Mouse (Mus musculus) forebrain, embryonic 14.5 days (tissue): Measurements from ENCODE around the gene Slc25a11. TPM values are rescaled to one million over a fixed set of nuclear protein-coding genes. Genes with fewer than 3 reads are reported as not detected.
A peak's percentile ranks its signal among the peaks of the same experiment; 100 is the strongest.

Experiments used
- ATAC-seq: fragments of 200-750 bp; cut with Nextera tagmentation; 2 replicates; pipeline ENCODE4 v1.8.0; 2017; ENCODE audit warnings: mild to moderate bottlenecking, moderate library complexity
- DNase-seq: peaks from one replicate; pipeline ENCODE4 v3.0.0-alpha.2; 2015; ENCODE audit warnings: low spot score
- H3K27ac ChIP-seq: fragments of 300-500 bp; sonication (generic); 2 replicates; pipeline ENCODE4 v1.5.1; 2014; ENCODE audit warnings: low read depth, mild to moderate bottlenecking, control low read depth, low read length, moderate library complexity
- H3K27me3 ChIP-seq: fragments of 300-500 bp; sonication (generic); replicated peaks from 2 replicates; pipeline ENCODE4 v1.6.1; 2014; ENCODE audit warnings: low read length, control low read depth, mixed read lengths; ENCODE audit not compliant: control insufficient read depth, insufficient read depth
- H3K36me3 ChIP-seq: fragments of 300-500 bp; sonication (generic); 2 replicates; pipeline ENCODE4 v1.6.1; 2014; ENCODE audit warnings: low read length, control low read depth; ENCODE audit not compliant: control insufficient read depth, insufficient read depth
- H3K4me1 ChIP-seq: fragments of 300-500 bp; sonication (generic); 2 replicates; pipeline ENCODE4 v1.6.1; 2014; ENCODE audit warnings: antibody characterized with exemption, low read length, control low read depth; ENCODE audit not compliant: control insufficient read depth, insufficient read depth
- H3K4me2 ChIP-seq: fragments of 300-500 bp; sonication (generic); 2 replicates; pipeline ENCODE4 v1.6.1; 2014; ENCODE audit warnings: mild to moderate bottlenecking, control low read depth, low read length
- H3K4me3 ChIP-seq: fragments of 300-500 bp; sonication (generic); 2 replicates; pipeline ENCODE4 v1.5.1; 2014; ENCODE audit warnings: low read depth, low read length, control low read depth
- H3K9ac ChIP-seq: fragments of 300-500 bp; sonication (generic); 2 replicates; pipeline ENCODE4 v1.6.1; 2014; ENCODE audit warnings: mild to moderate bottlenecking, low read length, control low read depth, moderate library complexity
- H3K9me3 ChIP-seq: fragments of 300-500 bp; sonication (generic); replicated peaks from 2 replicates; pipeline ENCODE4 v1.6.1; 2016; ENCODE audit warnings: low read length, control low read depth, mixed read lengths; ENCODE audit not compliant: control insufficient read depth
- WGBS: fragments of 180-500 bp; shearing (Covaris S2); extraction: QIAGEN DNeasy Blood & Tissue Kit; methylation state at CpG from one replicate; pipeline ENCODE4 v1.1.7; 2014; 5-methylcytosine and 5-hydroxymethylcytosine counted together
- polyA plus RNA-seq: library from polyadenylated mRNA; unstranded; fragments of >200 nt; fragmentation: Nextera tagmentation; extraction: Ambion mirVana; gene quantifications from 2 replicates; pipeline ENCODE4 v1.2.1, GENCODE M21; 2014

The Slc25a11 gene
- polyA plus RNA-seq, 1 experiment from 2014 or later = 190 TPM

DNA sequence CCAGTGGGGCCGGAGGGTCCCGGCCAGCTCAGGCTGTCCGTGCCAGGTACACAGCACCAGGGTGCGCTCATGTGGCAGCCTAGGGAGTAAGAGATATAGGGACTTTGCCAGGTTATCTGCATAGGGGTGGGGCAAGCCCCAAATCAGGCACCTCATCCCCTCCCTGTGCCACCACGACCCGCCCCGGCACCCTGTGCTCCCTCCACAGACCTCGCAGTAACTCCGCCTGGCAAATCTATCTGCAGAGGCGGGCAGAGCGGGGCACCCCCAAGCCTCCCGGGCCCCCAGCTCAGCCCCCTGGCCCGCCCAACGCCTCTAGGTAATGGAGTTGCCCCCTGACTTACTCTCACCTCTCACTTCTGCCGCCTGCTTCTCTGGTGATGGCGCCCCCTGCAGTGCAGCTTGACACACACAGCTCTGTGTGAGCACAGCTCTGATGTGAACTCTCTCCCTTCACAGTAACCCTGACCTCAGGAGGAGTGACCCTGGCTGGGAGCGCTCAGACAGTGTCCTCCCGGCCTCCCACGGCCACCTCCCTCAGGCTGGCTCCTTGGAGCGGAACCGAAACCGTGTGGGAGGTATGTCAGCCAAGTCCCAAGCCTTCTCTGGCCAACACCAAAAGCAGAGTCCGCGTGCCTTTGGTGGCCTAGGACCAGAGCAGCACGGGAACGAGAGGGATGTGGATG is 38.8 kb downstream of the Slc25a11 start:
- WGBS = 89% methylated on average over 26 of the region's 26 CpGs
- H3K9me3 ChIP-seq = no peaks in the 10 kb centered on the region
- DNase-seq (no peak), ATAC-seq (no peak)
- H3K9ac ChIP-seq = no peak overlapping the region
- H3K4me1 ChIP-seq = no peaks in the 10 kb centered on the region
- H3K4me2 ChIP-seq = no peak overlapping the region
- H3K27ac ChIP-seq = no peak overlapping the region
- H3K27me3 ChIP-seq = no peaks in the 10 kb centered on the region
- peaks cover 96% of the 10 kb centered on the region for H3K36me3 ChIP-seq
- no peak overlapping the region for H3K4me3 ChIP-seq

DNA sequence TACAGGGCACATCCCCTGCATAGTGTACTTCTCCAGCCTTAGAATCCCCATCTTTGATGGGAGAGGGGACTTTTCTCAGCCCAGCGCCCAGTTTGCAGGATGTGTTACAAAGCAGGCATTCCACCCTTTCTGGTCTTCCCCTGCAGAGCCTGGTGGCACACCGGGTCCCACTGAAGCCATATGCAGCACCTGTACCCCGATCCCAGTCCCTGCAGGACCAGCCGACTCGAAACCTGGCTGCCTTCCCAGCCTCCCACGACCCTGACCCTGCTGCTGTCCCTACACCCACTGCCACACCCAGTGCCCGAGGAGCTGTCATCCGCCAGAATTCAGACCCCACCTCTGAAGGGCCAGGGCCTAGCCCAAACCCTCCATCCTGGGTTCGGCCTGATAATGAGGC is 39.7 kb downstream of the Slc25a11 start:
- no peak for ATAC-seq
- H3K4me3 ChIP-seq = no peak overlapping the region
- no peaks in the 10 kb centered on the region for H3K4me1 ChIP-seq
- no peaks in the 10 kb centered on the region for H3K9me3 ChIP-seq
- no peak for DNase-seq
- no peak overlapping the region for H3K4me2 ChIP-seq
- no peak overlapping the region for H3K9ac ChIP-seq
- H3K27ac ChIP-seq = no peak overlapping the region
- WGBS = 92% methylated on average over 9 of the region's 9 CpGs
- H3K36me3 ChIP-seq = peaks cover 93% of the 10 kb centered on the region
- H3K27me3 ChIP-seq = no peaks in the 10 kb centered on the region

DNA sequence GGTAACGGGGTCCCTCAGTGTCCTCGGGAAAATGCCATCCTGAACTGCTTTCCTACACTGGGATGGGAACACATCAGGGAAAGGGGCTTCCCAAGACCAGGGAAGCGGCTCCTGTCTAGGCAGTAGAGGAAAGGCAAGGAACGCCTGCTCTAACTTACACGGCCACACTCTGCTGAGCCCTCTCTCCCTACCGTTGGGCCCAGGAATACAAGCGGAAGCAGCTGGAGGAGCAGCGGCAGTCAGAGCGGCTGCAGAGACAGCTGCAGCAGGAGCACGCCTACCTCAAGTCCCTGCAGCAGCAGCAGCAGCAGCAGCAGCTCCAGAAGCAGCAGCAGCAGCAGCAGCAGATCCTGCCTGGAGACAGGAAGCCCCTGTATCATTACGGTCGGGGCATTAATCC is 40.6 kb downstream of the Slc25a11 start:
- Histone ChIP-seq H3K4me3 (no peak overlapping the region), H3K9ac (no peak overlapping the region), H3K9me3 (no peaks in the 10 kb centered on the region), H3K4me2 (no peak overlapping the region), H3K27me3 (no peaks in the 10 kb centered on the region), H3K36me3 (peaks cover 90% of the 10 kb centered on the region), H3K27ac (no peak overlapping the region), H3K4me1 (no peaks in the 10 kb centered on the region)
- ATAC-seq (no peak), DNase-seq (no peak)
- WGBS = 82% methylated on average over 12 of the region's 12 CpGs

DNA sequence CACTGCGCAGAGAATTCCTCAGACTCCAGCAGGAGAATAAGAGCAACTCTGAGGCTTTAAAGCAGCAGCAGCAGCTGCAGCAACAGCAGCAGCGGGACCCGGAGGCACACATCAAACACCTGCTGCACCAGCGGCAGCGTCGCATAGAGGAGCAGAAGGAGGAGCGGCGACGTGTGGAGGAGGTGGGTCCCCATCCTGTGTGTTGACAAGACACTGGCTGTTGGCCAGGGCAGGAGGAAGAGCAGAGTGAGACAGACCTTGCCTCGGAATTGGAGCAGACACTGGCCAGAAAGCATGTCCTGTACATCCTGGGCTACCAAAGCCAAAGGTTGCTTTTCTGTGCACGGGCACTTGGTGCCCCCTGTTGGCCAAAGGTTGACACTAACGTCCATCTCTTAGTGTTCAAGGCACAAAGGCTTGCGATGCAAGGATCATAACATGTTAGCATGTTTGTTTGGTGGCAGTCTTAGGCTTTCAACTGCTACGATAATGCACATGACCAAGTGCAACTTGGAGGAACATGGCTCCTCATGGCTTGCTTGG is 42.2 kb downstream of the Slc25a11 start:
- DNase-seq = peak; percentile 81
- 56% methylated on average over 14 of the region's 14 CpGs for WGBS
- peak; percentile 23; the same call in 1 of the 2 replicates for ATAC-seq
- Histone ChIP-seq H3K36me3 (peaks cover 79% of the 10 kb centered on the region), H3K27me3 (no peaks in the 10 kb centered on the region), H3K27ac (no peak overlapping the region), H3K4me3 (no peak overlapping the region), H3K4me1 (no peaks in the 10 kb centered on the region), H3K9ac (no peak overlapping the region), H3K4me2 (no peak overlapping the region), H3K9me3 (no peaks in the 10 kb centered on the region)

DNA sequence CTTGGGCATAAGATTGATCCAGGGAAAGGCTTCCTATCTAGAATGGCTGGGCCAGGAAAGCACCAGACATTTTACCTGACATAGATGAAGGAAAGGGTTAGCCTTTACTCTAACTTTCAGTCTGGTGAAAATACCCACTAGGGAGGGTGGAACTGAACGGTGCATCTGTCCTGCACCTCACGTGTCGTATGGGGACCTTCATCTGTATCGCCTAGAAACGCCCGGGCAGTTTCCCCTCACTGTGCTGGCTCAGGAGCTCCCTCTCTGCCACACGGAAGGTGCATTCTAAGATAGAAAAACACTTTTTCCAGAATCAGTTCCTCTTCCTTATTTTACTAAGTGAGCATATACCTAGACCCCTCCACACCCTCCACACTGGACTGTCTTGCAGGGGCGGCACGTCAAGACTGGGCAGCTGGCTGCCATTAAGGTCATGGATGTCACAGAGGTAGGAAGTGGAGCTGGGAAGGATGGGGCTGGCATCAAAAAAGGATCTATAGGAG is 48.8 kb downstream of the Slc25a11 start:
- WGBS = 93% methylated on average over 9 of the region's 9 CpGs
- no peaks in the 10 kb centered on the region for H3K4me1 ChIP-seq
- peaks cover 42% of the 10 kb centered on the region for H3K36me3 ChIP-seq
- no peak overlapping the region for H3K4me3 ChIP-seq
- no peak for ATAC-seq
- DNase-seq = no peak
- H3K9ac ChIP-seq = no peak overlapping the region
- H3K27ac ChIP-seq = no peak overlapping the region
- no peaks in the 10 kb centered on the region for H3K9me3 ChIP-seq
- H3K27me3 ChIP-seq = no peaks in the 10 kb centered on the region
- no peak overlapping the region for H3K4me2 ChIP-seq

DNA sequence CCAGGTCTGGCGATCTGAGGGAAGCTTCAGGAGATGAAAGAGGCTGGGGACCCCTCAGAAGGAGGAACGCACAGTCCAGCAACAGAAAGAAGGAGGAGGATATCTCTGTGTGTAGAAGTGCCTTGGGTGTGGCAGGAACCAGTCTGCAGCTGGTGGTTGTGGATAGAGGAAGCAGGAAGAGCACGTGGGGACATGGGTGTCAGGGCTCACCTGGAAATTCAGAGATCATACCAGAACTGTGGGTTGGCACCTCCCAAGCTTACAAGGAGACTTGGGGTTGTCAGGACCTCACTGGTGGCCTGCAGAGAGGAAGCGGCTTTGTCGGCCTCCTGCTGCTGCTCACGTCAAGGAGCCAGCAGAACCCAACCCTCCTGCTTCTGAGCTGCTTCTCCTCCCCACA is 50.0 kb downstream of the Slc25a11 start:
- Histone ChIP-seq H3K36me3 (peaks cover 37% of the 10 kb centered on the region), H3K9me3 (no peaks in the 10 kb centered on the region), H3K9ac (no peak overlapping the region), H3K27ac (no peak overlapping the region), H3K4me3 (no peak overlapping the region), H3K27me3 (no peaks in the 10 kb centered on the region), H3K4me2 (no peak overlapping the region), H3K4me1 (no peaks in the 10 kb centered on the region)
- DNase-seq = no peak
- WGBS = 85% methylated on average over 6 of the region's 6 CpGs
- no peak for ATAC-seq

DNA sequence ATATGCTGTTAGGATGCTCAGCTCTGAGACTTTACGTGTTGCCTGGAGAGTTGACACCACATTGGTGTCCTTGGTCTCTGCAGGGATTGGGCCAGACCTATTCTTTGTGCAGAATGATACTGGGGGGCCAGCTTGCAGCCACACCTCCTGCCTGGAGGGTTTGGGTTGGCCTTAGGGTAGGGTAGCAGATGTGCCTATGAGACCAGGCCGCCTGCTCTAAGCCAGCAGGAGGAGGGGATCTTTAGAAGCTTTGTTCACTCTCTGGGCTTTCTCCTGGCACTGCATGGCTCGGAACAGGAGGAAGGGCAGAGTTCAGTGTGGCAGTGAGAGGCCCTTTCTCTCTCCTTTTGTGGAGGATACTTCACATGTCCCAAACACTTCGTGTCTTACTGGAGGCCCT is 51.2 kb downstream of the Slc25a11 start:
- WGBS = 43% methylated on average over 4 of the region's 4 CpGs
- no peak overlapping the region; the same call in 1 of the 2 replicates for H3K9ac ChIP-seq
- H3K27me3 ChIP-seq = no peaks in the 10 kb centered on the region
- ATAC-seq = peak; percentile 37; the same call in 1 of the 2 replicates
- H3K9me3 ChIP-seq = no peaks in the 10 kb centered on the region
- H3K4me3 ChIP-seq = no peak overlapping the region
- H3K4me1 ChIP-seq = no peaks in the 10 kb centered on the region
- H3K36me3 ChIP-seq = peaks cover 28% of the 10 kb centered on the region
- H3K4me2 ChIP-seq = no peak overlapping the region
- peak overlapping the region; percentile 24; the same call in 1 of the 2 replicates for H3K27ac ChIP-seq
- no peak for DNase-seq

DNA sequence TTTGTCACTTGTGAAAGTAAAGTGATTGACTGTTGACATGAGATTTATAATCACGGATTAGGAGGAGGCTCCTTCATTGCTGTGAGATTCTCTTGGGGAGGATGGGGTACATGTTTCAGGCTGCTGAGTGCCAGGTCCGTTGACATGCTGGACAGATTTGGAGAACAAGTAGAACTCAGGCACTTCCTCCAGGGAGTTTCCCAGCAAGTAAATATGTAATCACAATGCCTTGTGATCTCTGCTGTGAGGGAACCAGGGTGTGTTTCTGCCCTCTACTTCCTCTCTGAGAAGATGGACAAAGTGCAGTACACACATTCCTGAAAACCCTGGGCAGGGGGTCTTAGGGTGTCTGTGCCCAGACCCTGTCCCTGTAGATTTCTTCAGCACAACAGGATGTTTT is 51.6 kb downstream of the Slc25a11 start:
- Histone ChIP-seq H3K9ac (no peak overlapping the region), H3K4me3 (no peak overlapping the region), H3K4me1 (no peaks in the 10 kb centered on the region), H3K9me3 (no peaks in the 10 kb centered on the region), H3K36me3 (peaks cover 28% of the 10 kb centered on the region), H3K27ac (peak overlapping the region; percentile 14; the same call in 1 of the 2 replicates), H3K27me3 (no peaks in the 10 kb centered on the region), H3K4me2 (no peak overlapping the region)
- WGBS = 82% methylated on average over 2 of the region's 2 CpGs
- DNase-seq (no peak), ATAC-seq (no peak)

DNA sequence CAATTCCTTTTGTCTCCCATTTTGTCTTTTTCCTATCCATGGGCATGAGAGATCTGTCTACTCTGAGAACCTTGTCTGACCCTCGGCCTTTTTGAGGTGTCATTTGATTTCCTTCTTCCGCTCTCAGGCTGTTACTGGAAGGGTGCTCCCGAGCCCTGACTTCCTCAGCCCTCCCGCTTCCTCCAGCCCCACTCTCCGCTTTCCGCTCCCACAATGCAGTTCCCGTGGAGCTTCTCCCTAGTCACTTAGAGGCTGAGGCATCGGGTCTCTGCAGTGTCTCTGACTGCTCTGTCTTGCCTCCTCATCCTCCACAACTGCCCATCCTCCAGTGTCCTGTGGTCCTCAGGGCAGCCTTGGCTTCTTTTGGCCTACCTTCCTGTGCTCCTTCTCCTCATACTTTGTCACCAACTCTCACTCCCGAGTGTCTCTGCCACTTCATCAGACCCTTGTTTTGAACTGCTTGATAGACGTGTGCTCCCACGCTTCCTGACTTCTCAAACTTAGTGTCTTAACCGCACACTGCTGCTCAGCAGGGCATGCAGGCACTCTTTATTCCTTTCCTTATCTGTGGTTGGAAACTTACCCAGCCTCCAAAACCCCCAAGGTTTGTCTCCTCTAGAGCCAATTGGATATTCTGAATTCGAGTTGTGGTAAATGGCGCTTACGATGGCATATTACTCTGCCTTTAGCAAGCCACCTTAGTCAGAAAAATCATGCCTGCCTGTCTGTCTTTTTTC is 52.9 kb downstream of the Slc25a11 start:
- Histone ChIP-seq H3K4me3 (no peak overlapping the region), H3K9ac (no peak overlapping the region), H3K36me3 (peaks cover 23% of the 10 kb centered on the region), H3K4me2 (no peak overlapping the region), H3K27me3 (no peaks in the 10 kb centered on the region), H3K27ac (no peak overlapping the region), H3K4me1 (no peaks in the 10 kb centered on the region), H3K9me3 (no peaks in the 10 kb centered on the region)
- ATAC-seq = no peak
- DNase-seq = no peak
- WGBS = 84% methylated on average over 15 of the region's 15 CpGs
